Mouse (Mus musculus) limb, embryonic 14.5 days (tissue): ENCODE results near the gene Btbd2. TPM values are rescaled to one million over a fixed set of nuclear protein-coding genes. Genes with fewer than 3 reads are reported as not detected.

Source experiments
- ATAC-seq: fragments of 200-750 bp; cut with Nextera tagmentation; 2 replicates; pipeline ENCODE4 v1.8.0; 2017; ENCODE audit warnings: low read depth, moderate number of reproducible peaks, moderate TSS enrichment; ENCODE audit not compliant: low FRiP score
- DNase-seq: peaks from one replicate; pipeline ENCODE4 v3.0.0-alpha.2; 2015; ENCODE audit warnings: low spot score
- H3K27ac ChIP-seq: fragments of 300-500 bp; sonication (generic); replicated peaks from 2 replicates; pipeline ENCODE4 v1.5.1; 2014; ENCODE audit warnings: low read depth, mild to moderate bottlenecking, low read length, moderate library complexity, mixed read lengths
- H3K27me3 ChIP-seq: fragments of 300-500 bp; sonication (generic); 2 replicates; pipeline ENCODE4 v1.6.1; 2014; ENCODE audit warnings: low read length, mixed read lengths; ENCODE audit not compliant: control insufficient read depth, insufficient read depth
- H3K36me3 ChIP-seq: fragments of 300-500 bp; sonication (generic); 2 replicates; pipeline ENCODE4 v1.6.1; 2014; ENCODE audit warnings: mild to moderate bottlenecking, low read length, moderate library complexity, mixed read lengths; ENCODE audit not compliant: control insufficient read depth, insufficient read depth
- H3K4me1 ChIP-seq: fragments of 300-500 bp; sonication (generic); 2 replicates; pipeline ENCODE4 v1.6.1; 2014; ENCODE audit warnings: antibody characterized with exemption, low read length, mixed read lengths; ENCODE audit not compliant: control insufficient read depth, insufficient read depth
- H3K4me2 ChIP-seq: fragments of 300-500 bp; sonication (generic); replicated peaks from 2 replicates; pipeline ENCODE4 v1.6.1; 2014; ENCODE audit warnings: low read depth, mild to moderate bottlenecking, low read length, moderate library complexity; ENCODE audit not compliant: severe bottlenecking
- H3K4me3 ChIP-seq: fragments of 300-500 bp; sonication (generic); replicated peaks from 2 replicates; pipeline ENCODE4 v1.5.1; 2014; ENCODE audit warnings: low read length
- H3K9ac ChIP-seq: fragments of 300-500 bp; sonication (generic); 2 replicates; pipeline ENCODE4 v1.6.1; 2014; ENCODE audit warnings: mild to moderate bottlenecking, low read depth, low read length, moderate library complexity; ENCODE audit not compliant: severe bottlenecking
- H3K9me3 ChIP-seq: fragments of 300-500 bp; sonication (generic); 2 replicates; pipeline ENCODE4 v1.6.1; 2016; ENCODE audit warnings: low read length; ENCODE audit not compliant: control insufficient read depth
- POLR2A ChIP-seq: fragments of 200-500 bp; IDR thresholded peaks from 2 replicates; pipeline ENCODE4 v1.8.0; 2012; ENCODE audit warnings: inconsistent platforms, mild to moderate bottlenecking, moderate library complexity, borderline replicate concordance; ENCODE audit not compliant: insufficient read depth, insufficient read length; ENCODE audit errors: extremely low read depth
- WGBS: fragments of 180-500 bp; shearing (Covaris S2); extraction: QIAGEN DNeasy Blood & Tissue Kit; methylation state at CpG from one replicate; pipeline ENCODE4 v1.1.7; 2014; 5-methylcytosine and 5-hydroxymethylcytosine counted together
- polyA plus RNA-seq, 2 experiments: library from polyadenylated mRNA; depleted of rRNA in 1 of 2; stranded (reverse) in 1 of 2; unstranded in 1 of 2; fragments of >200 nt; fragmentation: Nextera tagmentation in 1 of 2; extraction: Ambion mirVana in 1 of 2; gene quantifications; 2 replicates each; pipeline versions ENCODE4 v1.2.1 to v1.2.3; 2012 to 2014

Btbd2 gene
- polyA plus RNA-seq, 2 experiments = 78.0 to 87.8 TPM

- H3K4me1 ChIP-seq = peaks cover 21% of the 10 kb centered on the region
- no peak overlapping the region for H3K27ac ChIP-seq
- no peak overlapping the region for H3K9ac ChIP-seq
- no peak overlapping the region for H3K4me2 ChIP-seq
- 84% methylated on average over 11 of the region's 11 CpGs for WGBS
- no peak for DNase-seq
- no peak for ATAC-seq
- no peaks in the 10 kb centered on the region for H3K9me3 ChIP-seq
- peaks cover 77% of the 10 kb centered on the region for H3K36me3 ChIP-seq
- H3K4me3 ChIP-seq = no peak overlapping the region
- no peak for TF ChIP-seq POLR2A
- no peaks in the 10 kb centered on the region for H3K27me3 ChIP-seq
These were observed 11.7 kb upstream of the Btbd2 start for GRCm38 (mm10) chr10:80668614-80669013.

DNA sequence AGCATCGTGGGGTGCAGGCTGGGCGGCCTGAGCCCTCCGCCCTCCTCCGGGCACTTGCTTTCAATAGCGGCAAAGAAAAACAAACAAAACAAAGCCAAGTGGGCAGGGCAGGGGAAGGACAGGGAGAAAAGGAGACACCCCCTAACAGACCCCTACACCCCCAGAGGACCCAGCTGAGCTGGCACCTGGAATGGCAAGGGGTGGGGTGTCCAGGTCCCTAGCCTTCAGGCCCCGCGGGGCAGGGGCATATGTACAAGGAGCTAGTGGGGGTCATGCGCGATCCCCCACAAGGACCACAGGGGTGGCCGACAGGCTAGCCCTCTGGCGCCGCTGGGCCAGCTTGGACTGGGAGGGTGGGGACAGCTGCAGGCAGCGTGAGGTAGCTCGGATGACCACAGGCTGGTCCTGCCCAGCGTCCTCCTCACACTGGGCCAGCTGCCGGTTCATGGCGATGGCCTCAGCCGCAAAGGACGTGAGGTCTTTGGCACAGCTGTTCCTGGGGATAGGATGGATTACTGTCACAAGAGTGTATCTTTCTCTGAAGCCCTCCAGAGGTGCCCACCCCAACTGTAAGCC is 10.1 kb upstream of the Btbd2 start:
- Histone ChIP-seq H3K27ac (no peak overlapping the region), H3K4me2 (no peak overlapping the region), H3K4me1 (peaks cover 15% of the 10 kb centered on the region), H3K27me3 (no peaks in the 10 kb centered on the region), H3K4me3 (no peak overlapping the region), H3K9me3 (no peaks in the 10 kb centered on the region), H3K36me3 (peaks cover 61% of the 10 kb centered on the region), H3K9ac (no peak overlapping the region)
- peak; percentile 18; the same call in 1 of the 2 replicates for ATAC-seq
- DNase-seq = no peak
- WGBS = 78% methylated on average over 17 of the region's 19 CpGs
- no peak for TF ChIP-seq POLR2A

DNA sequence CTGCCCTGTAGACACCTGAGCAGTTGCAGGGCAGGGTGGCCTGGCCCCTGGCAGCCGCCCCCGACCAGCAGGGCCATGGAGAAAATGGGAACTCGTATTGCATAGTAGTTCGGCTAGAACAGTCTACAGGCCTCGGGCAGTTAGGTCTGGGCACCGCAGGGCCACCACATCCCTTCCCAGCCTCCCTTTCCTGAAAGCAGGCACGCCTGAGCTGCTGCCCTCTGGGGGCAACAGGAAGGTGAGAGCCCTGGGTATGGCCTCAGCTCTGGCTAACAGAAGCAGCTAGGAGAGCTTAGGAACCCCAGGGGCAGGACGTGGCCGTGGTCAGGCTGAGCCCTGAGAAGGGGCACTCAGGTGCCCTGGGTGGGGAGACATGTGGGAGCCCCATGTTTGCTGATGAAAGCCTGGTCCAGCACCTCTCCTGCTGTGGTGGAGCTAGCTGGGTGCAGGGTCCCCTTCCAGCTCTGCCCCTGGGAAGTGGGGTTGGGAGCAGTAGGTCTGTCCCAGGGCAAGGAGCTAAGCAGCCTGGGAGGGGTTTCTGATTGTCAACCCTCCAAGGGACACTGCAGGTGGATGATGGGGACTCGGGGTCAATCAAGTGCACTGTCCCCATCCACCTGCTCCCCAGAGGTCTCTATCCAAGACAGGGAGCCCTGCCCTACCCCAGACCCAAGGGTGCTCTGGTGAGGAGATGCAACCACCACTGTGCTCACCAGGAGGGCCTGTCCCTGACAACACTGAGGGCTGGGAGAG is 9.3 kb upstream of the Btbd2 start:
- Histone ChIP-seq H3K9me3 (no peaks in the 10 kb centered on the region), H3K27ac (no peak overlapping the region), H3K4me1 (peaks cover 15% of the 10 kb centered on the region), H3K9ac (0 out of 2 replicates have a peak overlapping the region, but pooled peaks have one; percentile 12), H3K36me3 (peaks cover 53% of the 10 kb centered on the region), H3K4me3 (no peak overlapping the region), H3K27me3 (no peaks in the 10 kb centered on the region), H3K4me2 (no peak overlapping the region)
- no peak for ATAC-seq
- no peak for DNase-seq
- 71% methylated on average over 10 of the region's 10 CpGs for WGBS
- no peak for TF ChIP-seq POLR2A

- Histone ChIP-seq H3K9ac (no peak overlapping the region), H3K4me2 (0 out of 2 replicates have a peak overlapping the region, but pooled peaks have one; percentile 33), H3K9me3 (no peaks in the 10 kb centered on the region), H3K4me3 (no peak overlapping the region), H3K27me3 (no peaks in the 10 kb centered on the region), H3K36me3 (peaks cover 46% of the 10 kb centered on the region), H3K27ac (peak overlapping the region; percentile 65; the same call in 1 of the 2 replicates), H3K4me1 (peaks cover 15% of the 10 kb centered on the region)
- no peak for TF ChIP-seq POLR2A
- no peak for DNase-seq
- 63% methylated on average over 4 of the region's 4 CpGs for WGBS
- ATAC-seq = no peak
These were observed 8.6 kb upstream of the Btbd2 start for GRCm38 (mm10) chr10:80665459-80665858.

GRCm38 (mm10) chr10:80665016-80665380 is 8.1 kb upstream of the Btbd2 start:
- peak overlapping the region; percentile 65 for H3K27ac ChIP-seq
- H3K9me3 ChIP-seq = no peaks in the 10 kb centered on the region
- H3K4me2 ChIP-seq = peak overlapping the region; percentile 33; the same call in 1 of the 2 replicates
- DNase-seq = no peak
- peak overlapping the region; percentile 25; the same call in 1 of the 2 replicates for H3K9ac ChIP-seq
- H3K27me3 ChIP-seq = no peaks in the 10 kb centered on the region
- peak; percentile 36; the same call in 1 of the 2 replicates for ATAC-seq
- H3K4me3 ChIP-seq = no peak overlapping the region
- 12% methylated on average over 9 of the region's 10 CpGs for WGBS
- H3K4me1 ChIP-seq = peaks cover 15% of the 10 kb centered on the region
- H3K36me3 ChIP-seq = peaks cover 42% of the 10 kb centered on the region
- TF ChIP-seq POLR2A = no peak
